Mouse (Mus musculus) heart, postnatal 0 days (tissue): ENCODE results near the gene Ly6g6d.

Source experiments
- CTCF ChIP-seq: IDR thresholded peaks from 2 replicates; pipeline ENCODE4 v1.5.1; 2016; ENCODE audit warnings: antibody characterized with exemption, control low read depth, low read depth
- EP300 ChIP-seq: IDR thresholded peaks from 2 replicates; pipeline ENCODE4 v1.6.1; 2016; ENCODE audit warnings: antibody characterized with exemption, low read depth

- TF ChIP-seq CTCF (no peak), EP300 (no peak)
Observed at GRCm38 (mm10) chr17:35111774-35112173, 33.9 kb upstream of the Ly6g6d start.
